Mouse (Mus musculus): ENCODE data around the gene Selenbp1.
"Not testable (repeated sequence)": the region's sequence is repeated elsewhere in the genome, so short reads cannot be mapped to it uniquely, and the experiment has no call there.

The Selenbp1 gene

DNA sequence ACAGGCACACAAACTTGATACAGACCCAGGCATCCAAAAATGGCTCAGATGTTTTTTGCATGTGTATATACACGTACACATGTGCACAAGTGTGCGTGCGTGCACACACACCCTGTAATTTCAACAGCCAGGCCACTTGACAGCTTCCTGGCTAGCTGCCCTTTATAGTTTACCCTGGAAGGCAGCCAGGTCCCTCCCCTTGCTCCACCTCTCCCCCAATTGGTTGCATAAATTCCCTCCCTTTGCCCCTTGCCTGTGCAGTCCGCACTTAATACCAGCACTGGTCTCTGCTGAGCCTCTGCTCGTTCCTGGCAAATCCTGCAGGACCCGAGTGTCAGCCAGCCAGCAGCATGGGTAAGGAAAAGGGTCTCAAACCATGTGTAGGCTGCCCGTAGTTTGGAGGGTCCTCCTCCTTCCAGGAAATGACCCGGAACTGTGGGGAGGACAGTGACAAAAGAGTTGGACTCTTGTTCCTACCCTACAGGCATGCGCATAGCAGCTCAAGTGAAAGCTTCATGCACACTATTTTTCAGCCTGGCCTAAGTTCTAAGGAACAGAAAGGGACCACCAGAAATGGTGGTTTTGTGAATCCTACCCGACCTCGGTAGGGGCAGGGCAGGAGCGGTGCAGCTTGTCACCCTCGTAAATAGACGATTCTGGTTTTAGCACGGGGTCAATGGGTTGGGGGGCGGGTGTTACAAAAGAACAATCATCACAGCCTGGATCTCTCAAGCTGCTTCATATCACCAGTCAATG is at the start of gene Selenbp1:
TSS of gene Selenbp1 (plus strand) at position 248 of the 756 bp plus-strand sequence.
- peak; percentile 85 for DNase-seq (ENCODE audit: low spot score)

DNA sequence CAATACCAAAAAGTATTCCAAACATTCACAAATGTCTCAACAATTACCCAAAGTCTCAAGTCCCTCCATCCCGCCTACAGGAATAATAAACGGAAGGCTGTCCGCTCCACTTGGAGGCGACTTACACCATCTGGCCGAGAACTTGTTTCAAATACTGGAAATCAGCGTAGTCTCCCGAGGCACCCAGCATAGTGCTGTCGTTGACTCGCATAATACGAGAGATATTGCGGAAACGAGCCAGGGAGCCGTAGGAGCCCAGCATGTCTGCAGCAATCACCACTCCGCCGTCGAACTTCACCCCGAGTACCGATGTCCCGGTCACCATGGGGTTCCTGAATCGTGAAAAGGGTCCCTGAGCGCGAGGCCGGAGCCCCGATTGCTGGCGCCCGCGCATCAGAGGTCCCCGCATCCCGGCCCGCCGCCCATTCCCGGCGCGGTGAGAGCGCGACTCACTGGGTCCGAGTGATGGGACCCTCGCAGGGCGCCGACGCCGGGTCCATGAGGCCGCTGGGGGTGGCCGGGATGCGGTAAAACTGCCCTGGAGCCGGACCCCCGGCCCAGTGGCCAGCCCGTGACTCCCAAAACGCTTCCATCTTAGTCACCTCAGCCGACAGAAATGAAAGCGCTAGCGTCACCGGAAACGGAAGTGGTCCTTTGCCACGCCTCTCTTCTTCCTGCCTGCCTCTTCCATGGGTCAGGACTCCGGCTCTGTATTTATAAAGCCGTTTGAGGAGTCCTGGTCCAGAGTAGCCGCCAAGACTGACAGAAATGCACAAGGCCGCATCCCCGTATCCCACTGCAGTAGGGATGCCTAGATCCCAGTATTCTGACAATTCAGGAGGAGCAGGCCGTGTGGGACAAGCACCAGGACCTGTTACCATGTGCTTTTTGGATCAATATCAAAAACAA is 46.3 kb upstream of the Selenbp1 start, which contains the start of gene Psmb4:
TSS of gene Psmb4 (minus strand) at position 646 of the 909 bp plus-strand sequence.
- peak; percentile 79 for DNase-seq (ENCODE audit: low spot score)

- no peak for DNase-seq (ENCODE audit: low spot score)
These were observed 44.3 kb upstream of the Selenbp1 start for GRCm38 (mm10) chr3:94888595-94888994.

DNA sequence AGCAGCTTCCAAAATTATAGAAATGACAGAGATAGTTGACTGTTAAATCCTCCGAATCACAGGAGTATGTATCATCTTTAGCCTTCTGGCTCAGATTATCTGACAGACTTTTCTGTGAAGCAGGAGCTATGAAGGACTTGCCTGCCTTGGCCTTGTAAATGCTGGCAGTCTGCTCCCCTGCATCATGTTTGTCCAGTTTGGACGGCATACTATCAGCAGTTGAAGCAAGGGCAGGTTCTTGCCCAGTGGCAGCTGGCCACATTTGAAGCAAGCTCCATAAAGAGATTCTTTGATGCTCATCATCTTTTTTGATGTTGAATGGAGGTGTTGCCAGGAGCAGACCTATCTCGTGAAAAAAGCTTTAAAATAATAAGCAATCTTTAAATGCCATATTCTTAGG is 38.8 kb upstream of the Selenbp1 start:
- no peak for DNase-seq (ENCODE audit: low spot score)

DNA sequence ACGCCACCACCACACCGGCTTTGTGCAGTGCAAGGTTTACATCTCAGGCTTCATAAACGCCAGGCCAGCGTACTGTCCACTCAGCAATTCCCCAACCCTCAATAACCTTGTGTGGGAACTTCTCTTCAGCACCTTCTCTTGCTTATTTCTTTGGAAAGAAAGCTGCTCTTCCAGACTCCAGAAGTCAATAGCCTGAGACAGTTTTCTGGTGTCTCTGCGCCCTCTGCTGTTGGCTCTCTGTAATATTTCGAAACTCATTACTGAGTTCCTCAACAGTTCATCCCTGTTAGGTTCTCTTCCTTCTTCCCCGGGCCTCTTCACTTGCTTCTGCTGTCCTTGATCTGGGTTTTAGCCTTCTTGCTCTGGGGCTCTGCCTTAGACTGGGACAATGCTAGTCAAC is 30.1 kb upstream of the Selenbp1 start:
- no peak for DNase-seq (ENCODE audit: low spot score)

GRCm38 (mm10) chr3:94904759-94905158 is 28.1 kb upstream of the Selenbp1 start:
- DNase-seq (ENCODE audit: low spot score): not testable (repeated sequence)

- DNase-seq (ENCODE audit: low spot score): no peak
These were observed 26.4 kb upstream of the Selenbp1 start for GRCm38 (mm10) chr3:94906482-94906881.

DNA sequence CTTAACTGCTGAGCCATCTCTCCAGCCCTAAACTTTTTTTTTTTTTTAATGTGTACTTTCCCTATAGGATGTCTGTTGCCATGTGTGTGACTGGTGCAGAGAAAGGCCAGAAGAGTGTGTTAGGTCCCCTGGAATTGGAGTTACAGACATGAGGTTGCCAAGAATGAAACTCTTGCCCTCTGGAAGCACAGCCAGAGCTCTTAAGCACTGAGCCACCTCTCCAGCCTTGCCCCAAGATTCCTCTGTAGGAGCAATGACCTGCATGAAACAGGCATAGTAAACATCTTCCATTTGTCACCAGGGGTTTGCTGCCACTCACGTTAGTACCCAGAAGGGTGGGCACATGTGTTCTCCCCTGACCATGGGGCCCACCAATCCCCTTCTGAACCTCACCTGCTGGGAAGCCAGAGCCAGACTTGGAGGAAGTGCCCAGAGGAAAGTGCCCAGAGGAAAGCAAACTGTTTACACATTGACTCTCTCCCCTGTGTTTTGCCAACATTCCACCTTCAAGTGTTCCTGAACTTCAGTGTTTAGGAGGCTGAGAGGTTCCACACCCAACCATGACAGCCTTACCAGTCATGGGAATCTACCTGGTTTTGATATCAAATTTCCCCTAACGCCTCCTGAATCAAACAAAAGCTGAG is 21.7 kb upstream of the Selenbp1 start:
- no peak for DNase-seq (ENCODE audit: low spot score)

GRCm38 (mm10) chr3:94913801-94914200 is 19.1 kb upstream of the Selenbp1 start:
- no peak for DNase-seq (ENCODE audit: low spot score)

DNA sequence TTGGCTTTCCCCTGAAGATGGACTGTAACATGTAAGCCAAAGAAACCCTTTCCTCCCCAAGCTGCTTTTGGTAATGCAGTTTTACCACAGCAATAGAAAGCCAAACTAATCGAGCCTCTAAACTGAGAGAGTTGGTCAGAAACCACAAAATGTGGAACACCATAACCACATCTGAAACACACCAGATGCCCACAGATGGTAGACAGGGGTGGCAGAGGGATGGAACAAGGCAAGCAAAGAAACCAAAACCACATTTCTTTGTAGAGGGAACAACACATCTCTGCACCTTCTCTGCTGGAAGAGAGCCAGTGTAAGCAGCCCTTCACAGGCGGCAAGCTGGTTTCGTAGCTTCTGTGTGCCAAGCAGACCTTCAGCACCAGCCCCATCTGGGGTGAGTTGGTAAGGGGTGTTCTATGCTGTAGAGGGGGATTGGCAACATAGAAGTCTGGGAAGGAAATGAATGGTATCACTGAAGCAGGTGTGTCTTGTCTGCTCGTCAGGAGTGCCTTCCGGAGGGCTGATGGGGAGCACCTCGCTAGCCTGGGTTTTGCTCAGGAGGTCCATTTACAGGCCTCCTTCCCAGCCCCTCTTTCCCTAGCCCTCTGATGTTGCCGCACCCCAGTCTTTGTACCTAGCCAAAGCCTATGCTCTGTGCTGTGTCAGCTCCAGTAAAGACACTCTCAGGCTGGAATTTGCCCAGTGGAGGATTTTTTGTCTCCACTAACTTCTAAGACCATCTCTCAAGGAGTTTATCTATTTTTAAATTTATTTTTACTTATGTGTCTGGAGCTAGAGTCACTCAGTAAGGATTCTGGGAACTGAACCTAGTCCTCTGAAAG is 16.7 kb upstream of the Selenbp1 start:
- no peak for DNase-seq (ENCODE audit: low spot score)

- no peak for DNase-seq (ENCODE audit: low spot score)
These were observed 15.0 kb upstream of the Selenbp1 start for GRCm38 (mm10) chr3:94917816-94918361.

GRCm38 (mm10) chr3:94918845-94919244 is 14.0 kb upstream of the Selenbp1 start:
- DNase-seq (ENCODE audit: low spot score): no peak

- DNase-seq (ENCODE audit: low spot score): no peak
These were observed 11.8 kb upstream of the Selenbp1 start for GRCm38 (mm10) chr3:94921104-94921503.

GRCm38 (mm10) chr3:94922333-94922732 is 10.5 kb upstream of the Selenbp1 start:
- DNase-seq (ENCODE audit: low spot score): no peak

- no peak for DNase-seq (ENCODE audit: low spot score)
These were observed 8.2 kb upstream of the Selenbp1 start for GRCm38 (mm10) chr3:94924688-94925087.

DNA sequence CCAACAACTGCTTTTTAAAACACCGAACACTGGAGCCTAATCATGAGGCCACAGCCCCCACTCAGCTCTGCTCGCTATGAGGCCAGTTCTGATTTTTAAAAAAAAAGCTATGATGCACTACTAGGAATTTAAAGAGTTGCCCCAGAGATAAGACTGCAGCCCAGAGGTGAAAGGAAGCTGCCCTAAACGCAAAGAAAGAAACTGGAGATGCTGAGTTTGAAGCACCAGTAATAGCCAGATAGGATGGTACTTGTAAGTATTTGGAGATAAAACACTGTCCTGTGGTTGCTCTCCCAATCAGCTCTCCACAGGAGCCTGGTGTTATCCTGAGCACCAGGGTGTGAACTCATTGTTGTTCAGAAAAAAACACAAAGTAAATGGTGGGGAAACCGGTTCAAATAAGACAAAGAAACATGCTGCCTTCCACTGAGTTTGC is 6.5 kb upstream of the Selenbp1 start:
- DNase-seq (ENCODE audit: low spot score): not testable (repeated sequence)

DNA sequence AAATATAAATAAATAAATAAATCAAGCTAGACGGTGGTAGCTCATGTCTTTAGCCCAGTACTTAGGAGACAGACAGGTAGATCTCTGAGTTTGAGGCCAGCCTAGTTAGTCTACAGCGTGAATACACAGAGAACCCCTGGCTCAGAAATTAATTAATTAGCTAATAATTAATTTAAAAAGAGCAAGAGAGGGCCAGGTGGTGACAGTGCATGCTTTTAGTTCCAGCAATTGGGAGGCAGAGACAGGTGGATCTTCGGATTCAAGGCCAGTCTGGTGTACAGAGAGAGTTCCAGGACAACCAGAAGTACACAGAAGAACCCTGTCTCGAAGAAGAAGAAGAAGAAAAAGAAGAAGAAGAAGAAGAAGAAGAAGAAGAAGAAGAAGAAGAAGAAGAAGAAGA is 3.9 kb upstream of the Selenbp1 start:
- DNase-seq (ENCODE audit: low spot score): not testable (repeated sequence)

- not testable (repeated sequence) for DNase-seq (ENCODE audit: low spot score)
These were observed 2.2 kb upstream of the Selenbp1 start for GRCm38 (mm10) chr3:94930386-94931266.

- DNase-seq (ENCODE audit: low spot score): not testable (repeated sequence)
These were observed 1.3 kb upstream of the Selenbp1 start for GRCm38 (mm10) chr3:94931427-94932082.
